Mouse (Mus musculus): ENCODE data around the gene Me3.
"Not testable (repeated sequence)": the region's sequence is repeated elsewhere in the genome, so short reads cannot be mapped to it uniquely, and the experiment has no call there.

Gene Me3

GRCm38 (mm10) chr7:89731115-89731514, 98.9 kb downstream of the Me3 start:
- DNase-seq (ENCODE audit: low spot score) = not testable (repeated sequence)

- no peak for DNase-seq (ENCODE audit: low spot score)
Observed at GRCm38 (mm10) chr7:89748415-89748814, 116.2 kb downstream of the Me3 start.

- no peak for DNase-seq (ENCODE audit: low spot score)
Observed at GRCm38 (mm10) chr7:89749183-89749582, 117.0 kb downstream of the Me3 start.

- no peak for DNase-seq (ENCODE audit: low spot score)
Observed at GRCm38 (mm10) chr7:89766678-89767508, 134.7 kb downstream of the Me3 start.

GRCm38 (mm10) chr7:89769106-89769896, 137.1 kb downstream of the Me3 start:
- no peak for DNase-seq (ENCODE audit: low spot score)

- DNase-seq (ENCODE audit: low spot score) = no peak
Observed at GRCm38 (mm10) chr7:89770021-89770420, 137.8 kb downstream of the Me3 start.

GRCm38 (mm10) chr7:89772906-89773305, 140.7 kb downstream of the Me3 start:
- DNase-seq (ENCODE audit: low spot score) = no peak

- DNase-seq (ENCODE audit: low spot score) = no peak
Observed at GRCm38 (mm10) chr7:89773352-89773921, 141.2 kb downstream of the Me3 start.

- no peak for DNase-seq (ENCODE audit: low spot score)
Observed at GRCm38 (mm10) chr7:89773926-89774325, 141.7 kb downstream of the Me3 start.

GRCm38 (mm10) chr7:89775848-89776247, 143.7 kb downstream of the Me3 start:
- no peak for DNase-seq (ENCODE audit: low spot score)

GRCm38 (mm10) chr7:89781391-89781790, 149.2 kb downstream of the Me3 start:
- DNase-seq (ENCODE audit: low spot score) = no peak

- no peak for DNase-seq (ENCODE audit: low spot score)
Observed at GRCm38 (mm10) chr7:89787735-89788134, 155.5 kb downstream of the Me3 start.

GRCm38 (mm10) chr7:89792576-89792975, 160.4 kb downstream of the Me3 start:
- no peak for DNase-seq (ENCODE audit: low spot score)

- no peak for DNase-seq (ENCODE audit: low spot score)
Observed at GRCm38 (mm10) chr7:89795366-89795765, 163.2 kb downstream of the Me3 start.

GRCm38 (mm10) chr7:89796351-89796801, 164.2 kb downstream of the Me3 start:
- DNase-seq (ENCODE audit: low spot score) = no peak

GRCm38 (mm10) chr7:89798358-89799020, 166.3 kb downstream of the Me3 start:
- DNase-seq (ENCODE audit: low spot score) = no peak

GRCm38 (mm10) chr7:89802447-89802846, 170.3 kb downstream of the Me3 start:
- DNase-seq (ENCODE audit: low spot score) = no peak

GRCm38 (mm10) chr7:89803966-89804365, 171.8 kb downstream of the Me3 start:
- DNase-seq (ENCODE audit: low spot score) = no peak

- DNase-seq (ENCODE audit: low spot score) = no peak
Observed at GRCm38 (mm10) chr7:89809400-89809799, 177.2 kb downstream of the Me3 start.

GRCm38 (mm10) chr7:89828436-89829065, 196.4 kb downstream of the Me3 start:
- no peak for DNase-seq (ENCODE audit: low spot score)

GRCm38 (mm10) chr7:89829201-89829600, 197.0 kb downstream of the Me3 start:
- DNase-seq (ENCODE audit: low spot score) = no peak

GRCm38 (mm10) chr7:89833521-89833920, 201.3 kb downstream of the Me3 start:
- no peak for DNase-seq (ENCODE audit: low spot score)
